Mouse (Mus musculus) ES-E14 (cell line): Measurements from ENCODE around the gene Lypd9. TPM values are rescaled to one million over a fixed set of nuclear protein-coding genes. Genes with fewer than 3 reads are reported as not detected.

Experiments used
- DNase-seq: peaks from one replicate; pipeline ENCODE4 v3.0.0-alpha.2; 2013; ENCODE audit warnings: low read depth, low spot score
- H3K27ac ChIP-seq: 2 replicates; pipeline ENCODE4 v1.5.1; 2012; ENCODE audit warnings: low read depth, mild to moderate bottlenecking, low read length, moderate library complexity, mixed read lengths; ENCODE audit not compliant: poor library complexity, insufficient read depth, severe bottlenecking
- H3K36me3 ChIP-seq: 2 replicates; pipeline ENCODE4 v1.6.1; 2012; ENCODE audit warnings: mild to moderate bottlenecking, low read length, moderate library complexity, mixed read lengths; ENCODE audit not compliant: control insufficient read depth, poor library complexity, insufficient read depth, severe bottlenecking
- H3K4me1 ChIP-seq, 2 experiments: fragments of 150-350 bp in 1 of 2; sonication (generic) in 1 of 2; 2 replicates each; pipeline ENCODE4 v1.6.1; 2012; ENCODE audit warnings: low read length in 2 of 2, mild to moderate bottlenecking in 1 of 2, mixed read lengths in 1 of 2; ENCODE audit not compliant: control insufficient read depth in 2 of 2, insufficient read depth in 2 of 2, poor library complexity in 1 of 2
- H3K4me3 ChIP-seq, 2 experiments: fragments of 150-350 bp in 1 of 2; sonication (generic) in 1 of 2; 2 replicates each; pipeline ENCODE4 v1.5.1; 2012; ENCODE audit warnings: low read length in 2 of 2, low read depth in 1 of 2, mild to moderate bottlenecking in 1 of 2, mixed read lengths in 1 of 2; ENCODE audit not compliant: insufficient read depth in 1 of 2, poor library complexity in 1 of 2, severe bottlenecking in 1 of 2
- H3K9ac ChIP-seq: 2 replicates; pipeline ENCODE4 v1.6.1; 2012; ENCODE audit warnings: low read depth, mild to moderate bottlenecking, low read length, mixed read lengths; ENCODE audit not compliant: poor library complexity, insufficient read depth, severe bottlenecking
- H3K9me3 ChIP-seq: fragments of 150-350 bp; sonication (generic); 2 replicates; pipeline ENCODE4 v1.6.1; 2012; ENCODE audit warnings: low read depth, mild to moderate bottlenecking, low read length; ENCODE audit not compliant: control insufficient read depth, insufficient read depth
- CHD2 ChIP-seq: IDR thresholded peaks from 2 replicates; pipeline ENCODE4 v1.6.1; 2014; ENCODE audit warnings: mild to moderate bottlenecking, low read depth, low read length, inconsistent platforms
- HCFC1 ChIP-seq: IDR thresholded peaks from 2 replicates; pipeline ENCODE4 v1.6.1; 2012; ENCODE audit warnings: low read length, inconsistent platforms, borderline replicate concordance; ENCODE audit not compliant: insufficient read depth
- MAFK ChIP-seq: IDR thresholded peaks from 2 replicates; pipeline ENCODE4 v1.6.1; 2014; ENCODE audit warnings: mild to moderate bottlenecking, low read depth, low read length, inconsistent platforms; ENCODE audit not compliant: insufficient read depth
- ZC3H11A ChIP-seq: IDR thresholded peaks from 2 replicates; pipeline ENCODE4 v1.6.1; 2012; ENCODE audit warnings: low read depth, mild to moderate bottlenecking, inconsistent platforms, low read length, borderline replicate concordance
- ZNF384 ChIP-seq: IDR thresholded peaks from 2 replicates; pipeline ENCODE4 v1.6.1; 2012; ENCODE audit warnings: low read depth, low read length, inconsistent platforms
- in situ Hi-C, 2 experiments: fragments of 600-800 bp; cut with MboI; formaldehyde crosslinking; loops; one replicate each; pipeline ENCODE4 v1.15.1; 2025; ENCODE audit warnings: low sequenced_read_pairs in 2 of 2, inconsistent platforms in 1 of 2; ENCODE audit not compliant: unreplicated experiment in 2 of 2
- total RNA-seq: library from RNA; depleted of rRNA; stranded (reverse); fragments of 300-350 nt; gene quantifications from 2 replicates; pipeline ENCODE4 v1.2.3, GENCODE M21; 2012; rRNA removed

Gene Lypd9
- total RNA-seq, 1 experiment, result not detected

DNA sequence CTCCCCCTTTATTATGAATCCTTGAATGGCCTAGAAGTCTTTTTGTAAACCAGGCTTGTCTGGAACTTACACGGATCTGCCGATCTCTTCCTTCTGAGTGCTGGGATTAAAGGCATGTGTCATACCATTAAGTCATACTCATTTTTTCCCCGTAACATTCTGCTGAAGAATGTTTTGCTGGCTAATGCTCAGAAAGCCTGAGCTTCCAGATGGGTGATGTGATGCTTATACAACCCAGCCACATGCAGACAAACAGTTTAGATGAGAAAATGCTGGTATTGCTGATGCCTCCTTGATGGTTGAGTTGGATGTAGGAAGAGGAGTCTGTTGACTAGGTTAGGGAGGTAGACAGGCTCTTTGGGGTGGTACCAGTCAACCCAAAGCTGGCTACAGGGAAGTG lies 34.4 kb downstream of the Lypd9 start:
- Histone ChIP-seq H3K36me3 (no peaks in the 10 kb centered on the region), H3K4me3 (no peak overlapping the region), H3K4me1 (no peaks in the 10 kb centered on the region), H3K9me3 (no peaks in the 10 kb centered on the region), H3K27ac (no peak overlapping the region), H3K9ac (no peak overlapping the region)
- DNase-seq, result no peak
- TF ChIP-seq CHD2 (no peak), ZC3H11A (no peak), HCFC1 (no peak), MAFK (no peak), ZNF384 (no peak)
- in situ Hi-C loops, result no loop called here

DNA sequence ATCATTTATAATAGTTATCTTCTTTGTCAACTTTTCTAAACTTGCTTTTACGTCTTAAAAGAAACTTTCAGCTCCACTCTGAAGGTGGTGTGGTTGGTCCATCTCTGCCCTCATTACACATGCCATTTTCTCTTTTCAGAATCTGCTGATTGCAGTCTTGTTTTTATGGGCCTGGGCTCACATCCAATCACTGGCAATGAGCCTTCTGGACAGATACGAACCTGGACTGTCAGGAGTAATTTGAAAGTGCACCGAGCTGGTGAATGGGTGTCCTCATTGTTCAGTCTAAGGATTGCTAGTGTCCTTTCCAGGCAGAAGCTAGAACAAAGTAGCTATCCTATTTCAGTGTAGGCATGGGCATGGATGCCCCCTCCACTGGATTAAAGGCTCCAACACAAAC lies 44.7 kb downstream of the Lypd9 start:
- Histone ChIP-seq H3K9me3 (no peaks in the 10 kb centered on the region), H3K27ac (no peak overlapping the region), H3K9ac (no peak overlapping the region), H3K36me3 (no peaks in the 10 kb centered on the region), H3K4me1 (no peaks in the 10 kb centered on the region), H3K4me3 (no peak overlapping the region)
- no peak for DNase-seq
- in situ Hi-C loops, result no loop called here
- no peak for TF ChIP-seq HCFC1
- TF ChIP-seq CHD2, result no peak
- TF ChIP-seq MAFK, result no peak
- TF ChIP-seq ZC3H11A, result no peak
- TF ChIP-seq ZNF384, result no peak

DNA sequence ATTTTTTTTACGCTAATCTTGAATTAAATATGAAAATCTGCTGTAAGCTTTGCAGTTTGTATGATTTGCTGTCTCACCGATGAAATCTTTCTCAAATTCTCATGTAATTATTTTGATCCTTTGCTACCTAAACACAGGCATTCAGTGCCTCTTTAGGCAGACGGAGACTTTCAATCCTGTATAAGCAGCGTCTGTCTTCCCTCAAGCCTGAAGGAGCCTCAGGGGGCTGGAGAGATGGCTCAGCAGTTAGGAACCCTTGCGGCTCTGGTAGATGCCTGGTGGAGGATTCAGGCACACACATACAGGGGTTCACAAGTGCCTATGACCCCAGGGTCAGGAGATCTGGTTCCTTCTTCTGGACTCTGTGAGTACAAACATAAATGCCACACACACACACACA lies 52.1 kb downstream of the Lypd9 start:
- H3K4me1 ChIP-seq, result no peaks in the 10 kb centered on the region
- no peak overlapping the region for H3K4me3 ChIP-seq
- H3K9me3 ChIP-seq, result no peaks in the 10 kb centered on the region
- no peak overlapping the region for H3K27ac ChIP-seq
- no peaks in the 10 kb centered on the region for H3K36me3 ChIP-seq
- TF ChIP-seq MAFK, result no peak
- TF ChIP-seq ZNF384, result no peak
- no peak for TF ChIP-seq ZC3H11A
- no peak for TF ChIP-seq CHD2
- TF ChIP-seq HCFC1, result no peak
- H3K9ac ChIP-seq, result no peak overlapping the region
- in situ Hi-C loops, result no loop called here
- DNase-seq, result no peak

DNA sequence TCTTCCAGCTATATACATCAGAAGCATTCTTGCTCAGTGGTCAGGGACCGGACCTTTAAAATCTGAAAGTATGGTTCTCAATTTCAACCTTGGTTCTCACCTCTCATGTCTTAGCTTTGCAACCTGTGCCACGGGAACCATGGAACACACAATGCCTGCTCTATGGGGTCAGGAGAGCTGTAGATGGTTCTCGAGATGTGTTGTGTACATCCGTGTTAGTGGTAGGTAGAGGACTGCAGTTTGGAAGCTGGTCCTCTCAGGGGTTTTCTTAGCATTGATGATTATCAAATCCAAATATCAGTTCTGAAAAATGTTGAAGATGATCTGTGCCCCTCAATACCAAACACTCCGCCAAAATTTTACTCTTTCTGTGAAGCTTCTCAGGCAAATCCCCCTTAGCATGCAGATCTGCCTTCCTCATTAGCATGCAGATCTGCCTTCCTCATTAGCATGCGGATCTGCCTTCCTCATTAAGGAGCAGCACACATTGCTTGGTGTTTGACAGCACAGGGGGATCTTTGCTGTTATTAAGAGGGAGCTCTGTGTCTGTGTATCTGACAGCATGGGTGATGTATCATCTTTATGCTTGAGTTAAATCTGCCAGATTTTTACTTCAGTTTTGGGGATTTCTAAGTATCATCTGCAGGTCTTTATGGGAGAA lies 52.6 kb downstream of the Lypd9 start:
- Histone ChIP-seq H3K9ac (no peak overlapping the region), H3K4me1 (no peaks in the 10 kb centered on the region), H3K4me3 (no peak overlapping the region), H3K27ac (no peak overlapping the region), H3K36me3 (no peaks in the 10 kb centered on the region), H3K9me3 (no peaks in the 10 kb centered on the region)
- TF ChIP-seq HCFC1 (no peak), ZNF384 (no peak)
- DNase-seq, result no peak
- in situ Hi-C loops, result no loop called here

Other genes starting within 250 kb of the Lypd9 start
- 0.09 TPM in 1 of 2 replicates, not detected in the other for gene 4930438A08Rik, start 178.1 kb downstream of the Lypd9 start, total RNA-seq
- 28.0 and 43.2 TPM in 2 replicates for gene Zfp692, start 145.9 kb downstream of the Lypd9 start, total RNA-seq
- 9.5 and 11.7 TPM in 2 replicates for gene Zfp672, start 122.6 kb downstream of the Lypd9 start, total RNA-seq
- 26.9 and 28.9 TPM in 2 replicates for gene Sh3bp5l, start 122.2 kb downstream of the Lypd9 start, total RNA-seq
- not detected in 2 replicates for gene Lypd8, start 73.9 kb downstream of the Lypd9 start, total RNA-seq
- gene 1810065E05Rik, start 31.8 kb downstream of the Lypd9 start, total RNA-seq, result not detected in 2 replicates
- gene Gm12253, start 20.4 kb downstream of the Lypd9 start, total RNA-seq, result not detected in 2 replicates
- not detected in 2 replicates for gene Olfr30, start 9.3 kb upstream of the Lypd9 start, total RNA-seq
- not detected in 2 replicates for gene Olfr332, start 39.6 kb upstream of the Lypd9 start, total RNA-seq
- not detected in 2 replicates for gene Olfr331, start 49.6 kb upstream of the Lypd9 start, total RNA-seq
- not detected in 2 replicates for gene Olfr330, start 81.9 kb upstream of the Lypd9 start, total RNA-seq
- gene Olfr329-ps, start 93.5 kb upstream of the Lypd9 start, total RNA-seq, result 0.26 and 0.27 TPM in 2 replicates
- gene Olfr328, start 102.7 kb upstream of the Lypd9 start, total RNA-seq, result 0.18 and 0.37 TPM in 2 replicates
- gene Olfr224, start 117.6 kb upstream of the Lypd9 start, total RNA-seq, result not detected in 2 replicates
- gene Olfr325, start 124.8 kb upstream of the Lypd9 start, total RNA-seq, result not detected in 2 replicates
- gene Olfr324, start 142.2 kb upstream of the Lypd9 start, total RNA-seq, result not detected in 2 replicates
- gene 2210407C18Rik, start 163.2 kb upstream of the Lypd9 start, total RNA-seq, result not detected in 2 replicates
- not detected in 2 replicates for gene Olfr323, start 177.6 kb upstream of the Lypd9 start, total RNA-seq
- not detected in 2 replicates for gene Trim58, start 187.5 kb upstream of the Lypd9 start, total RNA-seq
- gene Olfr322, start 205.9 kb upstream of the Lypd9 start, total RNA-seq, result not detected in 2 replicates
- gene Olfr320, start 228.2 kb upstream of the Lypd9 start, total RNA-seq, result not detected in 2 replicates
- gene Olfr319, start 246.2 kb upstream of the Lypd9 start, total RNA-seq, result not detected in 2 replicates